ENCODE assay signal across 28 mouse cellular contexts in genomic region chr10:115921032-115921431, GRCm38 (mm10).
DNase-seq lines count a peak whose midpoint lies in the region; ATAC-seq and TF ChIP-seq lines count a peak whose summit lies in the region.
"Had no signal": no experiment of that assay in that cellular context is flagged by ENCODE, and none has a peak within 500 bp of the region (broad histone marks: within the 10 kb centered on the region; RNA-seq: fewer than 3 reads in every experiment).

No protein-coding gene starts in this region.

- no peak overlapping the region for H3K4me3 ChIP-seq in cerebellum, adult 2 months (replicated peaks; ENCODE audit: insufficient read depth, low read depth, low read length)
- H3K4me3 ChIP-seq in intestine, postnatal 0 days (ENCODE audit: low read depth, low read length) = no peak overlapping the region
- no peak overlapping the region for H3K4me3 ChIP-seq in intestine, embryonic 16.5 days (ENCODE audit: low read length)
- no peak overlapping the region for H3K4me3 ChIP-seq in midbrain, postnatal 0 days (ENCODE audit: low read depth, low read length)
- no peak overlapping the region for H3K4me3 ChIP-seq in midbrain, embryonic 16.5 days (ENCODE audit: low read depth, low read length)
- H3K4me3 ChIP-seq: embryonic facial prominence, embryonic 13.5 days; erythroblast, embryonic 14.5 days; forebrain, embryonic 13.5 days; hindbrain, embryonic 10.5 days; limb, embryonic 13.5 days; liver, embryonic 12.5 days; megakaryocyte, embryonic 14.5 days; midbrain, embryonic 15.5 days had no signal

- H3K27ac ChIP-seq in cerebellum, adult 2 months (ENCODE audit: insufficient read depth, low read length) = no peak overlapping the region
- H3K27ac ChIP-seq in intestine, postnatal 0 days (ENCODE audit: low read depth, low read length) = no peak overlapping the region
- no peak overlapping the region for H3K27ac ChIP-seq in intestine, embryonic 16.5 days (ENCODE audit: low read length)
- no peak overlapping the region for H3K27ac ChIP-seq in midbrain, postnatal 0 days (ENCODE audit: low read depth, low read length)
- no peak overlapping the region for H3K27ac ChIP-seq in midbrain, embryonic 16.5 days (ENCODE audit: low read length)
- H3K27ac ChIP-seq: embryonic facial prominence, embryonic 13.5 days; forebrain, embryonic 13.5 days; hindbrain, embryonic 10.5 days; limb, embryonic 13.5 days; liver, embryonic 12.5 days; midbrain, embryonic 15.5 days had no signal

- 77% methylated on average over 6 of the region's 6 CpGs for WGBS in cerebellum, adult 2 months
- WGBS in intestine, postnatal 0 days = 82% methylated on average over 6 of the region's 6 CpGs
- 83% methylated on average over 6 of the region's 6 CpGs for WGBS in intestine, embryonic 16.5 days
- 82% methylated on average over 6 of the region's 6 CpGs for WGBS in midbrain, postnatal 0 days
- WGBS in midbrain, embryonic 16.5 days = 83% methylated on average over 6 of the region's 6 CpGs

- no peak overlapping the region for H3K4me2 ChIP-seq in intestine, postnatal 0 days (replicated peaks; ENCODE audit: low read depth)
- no peak overlapping the region for H3K4me2 ChIP-seq in intestine, embryonic 16.5 days (ENCODE audit: low read depth, low read length)
- no peak overlapping the region for H3K4me2 ChIP-seq in midbrain, postnatal 0 days (ENCODE audit: low read depth, low read length, poor library complexity, severe bottlenecking)
- no peak overlapping the region for H3K4me2 ChIP-seq in midbrain, embryonic 16.5 days (ENCODE audit: low read length)
- H3K4me2 ChIP-seq: embryonic facial prominence, embryonic 13.5 days; forebrain, embryonic 13.5 days; heart, embryonic 11.5 days; limb, embryonic 13.5 days; liver, embryonic 12.5 days; midbrain, embryonic 15.5 days had no signal

- DNase-seq in cerebellum, adult 2 months = peak; percentile 13 to 35
- no peak for DNase-seq in cerebellum, adult 9-11 months
- DNase-seq in midbrain, postnatal 0 days (ENCODE audit: low spot score) = peak; percentile 52
- no peak for DNase-seq in thymus, postnatal 10 days (ENCODE audit: low spot score in 2 of 2)
- DNase-seq: adrenal gland, postnatal 14 days; embryo, embryonic 11 days; gastrocnemius, postnatal 10 days; kidney, adult 18-20 months; kidney, postnatal 14 days; layer of hippocampus, postnatal 36 days; lung, adult 18-20 months; lung, postnatal 36 days; right cerebral cortex, adult 18-20 months; right cerebral cortex, postnatal 4 days; thymus, adult 2 months had no signal

- no peaks in the 10 kb centered on the region for H3K9me3 ChIP-seq in intestine, postnatal 0 days (ENCODE audit: control insufficient read depth)
- H3K9me3 ChIP-seq in intestine, embryonic 16.5 days (ENCODE audit: control insufficient read depth, low read length) = no peaks in the 10 kb centered on the region
- no peaks in the 10 kb centered on the region for H3K9me3 ChIP-seq in midbrain, postnatal 0 days (ENCODE audit: low read length)
- no peaks in the 10 kb centered on the region for H3K9me3 ChIP-seq in midbrain, embryonic 16.5 days (replicated peaks; ENCODE audit: control insufficient read depth, low read length, poor library complexity, severe bottlenecking)
- H3K9me3 ChIP-seq: embryonic facial prominence, embryonic 13.5 days; forebrain, embryonic 13.5 days; hindbrain, embryonic 10.5 days; limb, embryonic 13.5 days; liver, embryonic 12.5 days; midbrain, embryonic 15.5 days had no signal

- no peak overlapping the region for H3K9ac ChIP-seq in intestine, postnatal 0 days (ENCODE audit: low read depth, low read length)
- H3K9ac ChIP-seq in intestine, embryonic 16.5 days (ENCODE audit: low read depth, low read length) = no peak overlapping the region
- no peak overlapping the region for H3K9ac ChIP-seq in midbrain, postnatal 0 days (replicated peaks; ENCODE audit: low read length, poor library complexity, severe bottlenecking)
- no peak overlapping the region for H3K9ac ChIP-seq in midbrain, embryonic 16.5 days (ENCODE audit: low read depth, low read length)
- H3K9ac ChIP-seq: embryonic facial prominence, embryonic 13.5 days; forebrain, embryonic 13.5 days; limb, embryonic 13.5 days; liver, embryonic 12.5 days; midbrain, embryonic 15.5 days had no signal

- TF ChIP-seq POLR2A in cerebellum, adult 2 months (IDR thresholded peaks at IDR 0.05; ENCODE audit: borderline replicate concordance, insufficient read depth, low read length) = no peak

- no peaks in the 10 kb centered on the region for H3K4me1 ChIP-seq in cerebellum, adult 2 months (ENCODE audit: control insufficient read depth, insufficient read depth, low read length)
- no peaks in the 10 kb centered on the region for H3K4me1 ChIP-seq in intestine, postnatal 0 days (replicated peaks; ENCODE audit: control insufficient read depth, insufficient read depth, low read length)
- no peaks in the 10 kb centered on the region for H3K4me1 ChIP-seq in intestine, embryonic 16.5 days (ENCODE audit: control insufficient read depth, insufficient read depth, low read length)
- H3K4me1 ChIP-seq in midbrain, postnatal 0 days (ENCODE audit: insufficient read depth, low read length) = no peaks in the 10 kb centered on the region
- H3K4me1 ChIP-seq in midbrain, embryonic 16.5 days (ENCODE audit: control insufficient read depth, insufficient read depth, low read length) = no peaks in the 10 kb centered on the region
- H3K4me1 ChIP-seq: forebrain, embryonic 13.5 days; hindbrain, embryonic 10.5 days; limb, embryonic 13.5 days; liver, embryonic 12.5 days; megakaryocyte, embryonic 14.5 days; midbrain, embryonic 15.5 days had no signal

- H3K27me3 ChIP-seq in cerebellum, adult 2 months (ENCODE audit: control insufficient read depth, insufficient read depth, low read length) = no peaks in the 10 kb centered on the region
- H3K27me3 ChIP-seq in intestine, postnatal 0 days (replicated peaks; ENCODE audit: control insufficient read depth, insufficient read depth, low read length) = no peaks in the 10 kb centered on the region
- no peaks in the 10 kb centered on the region for H3K27me3 ChIP-seq in intestine, embryonic 16.5 days (replicated peaks; ENCODE audit: control insufficient read depth, insufficient read depth, low read length)
- no peaks in the 10 kb centered on the region for H3K27me3 ChIP-seq in midbrain, postnatal 0 days (ENCODE audit: insufficient read depth, low read length)
- no peaks in the 10 kb centered on the region for H3K27me3 ChIP-seq in midbrain, embryonic 16.5 days (ENCODE audit: control insufficient read depth, insufficient read depth, low read depth, low read length)
- H3K27me3 ChIP-seq: embryonic facial prominence, embryonic 13.5 days; forebrain, embryonic 13.5 days; limb, embryonic 13.5 days; liver, embryonic 12.5 days; megakaryocyte, embryonic 14.5 days; midbrain, embryonic 15.5 days had no signal

- no peak for ATAC-seq in intestine, postnatal 0 days
- no peak for ATAC-seq in intestine, embryonic 16.5 days
- no peak for ATAC-seq in midbrain, postnatal 0 days (ENCODE audit: low FRiP score)
- no peak for ATAC-seq in midbrain, embryonic 16.5 days
- ATAC-seq: CD4-positive, CD25-positive, alpha-beta regulatory T cell, adult 4 months; forebrain, embryonic 13.5 days; liver, embryonic 12.5 days; midbrain, embryonic 15.5 days had no signal

- no peaks in the 10 kb centered on the region for H3K36me3 ChIP-seq in intestine, postnatal 0 days (ENCODE audit: control insufficient read depth, insufficient read depth)
- no peaks in the 10 kb centered on the region for H3K36me3 ChIP-seq in intestine, embryonic 16.5 days (ENCODE audit: control insufficient read depth, insufficient read depth, low read length)
- no peaks in the 10 kb centered on the region for H3K36me3 ChIP-seq in midbrain, postnatal 0 days (ENCODE audit: insufficient read depth, low read length)
- H3K36me3 ChIP-seq in midbrain, embryonic 16.5 days (ENCODE audit: control insufficient read depth, insufficient read depth, low read length) = no peaks in the 10 kb centered on the region
- H3K36me3 ChIP-seq: embryonic facial prominence, embryonic 13.5 days; hindbrain, embryonic 10.5 days; limb, embryonic 13.5 days; liver, embryonic 12.5 days; midbrain, embryonic 15.5 days had no signal

- peak; percentile 34; the same call in 1 of the 2 replicates for TF ChIP-seq CTCF in cerebellum, adult 2 months (IDR thresholded peaks at IDR 0.05; ENCODE audit: borderline replicate concordance, insufficient read depth, low read depth, low read length)
- TF ChIP-seq CTCF in intestine, postnatal 0 days (IDR thresholded peaks at IDR 0.05; ENCODE audit: low read depth) = peak; percentile 42
- peak; percentile 75 for TF ChIP-seq CTCF in midbrain, postnatal 0 days (IDR thresholded peaks at IDR 0.05)

Comparison
In these comparisons a context has a peak if more than half of its experiments do, and no peak if none do; other contexts are left out.
1. DNase-seq: peak in cerebellum, adult 2 months (2 of 2) and midbrain, postnatal 0 days (single experiment); none in cerebellum, adult 9-11 months (single experiment) and thymus, postnatal 10 days (0 of 2).
2. Peak in every context shown above with its lines, with median percentiles within 50 percentile points of each other: CTCF ChIP-seq.